Mouse (Mus musculus) layer of hippocampus, adult 9-11 months (tissue): Measurements from ENCODE around the gene Stk36.

Experiments used
- DNase-seq: peaks from one replicate; pipeline ENCODE4 v3.0.0; 2022

Stk36 gene

GRCm38 (mm10) chr1:74601267-74601962 is at the start of gene Stk36, which contains the start of gene Rnf25:
Gene Stk36, plus strand, starts transcription at chr1:74601445.
Gene Rnf25, minus strand, starts transcription at chr1:74601397.
- DNase-seq, result peak; percentile 88

- no peak for DNase-seq
These were observed 42.2 kb upstream of the Stk36 start for GRCm38 (mm10) chr1:74559061-74559460.

GRCm38 (mm10) chr1:74565834-74566233 is 35.4 kb upstream of the Stk36 start:
- DNase-seq, result no peak

GRCm38 (mm10) chr1:74569739-74570719 is 31.2 kb upstream of the Stk36 start:
- no peak for DNase-seq

- DNase-seq, result no peak
These were observed 18.6 kb upstream of the Stk36 start for GRCm38 (mm10) chr1:74582621-74583020.

GRCm38 (mm10) chr1:74584616-74585398 is 16.4 kb upstream of the Stk36 start:
- DNase-seq, result no peak

GRCm38 (mm10) chr1:74587233-74587772 is 13.9 kb upstream of the Stk36 start:
- DNase-seq, result peak; percentile 68

GRCm38 (mm10) chr1:74587773-74588445 is 13.3 kb upstream of the Stk36 start, which contains the start of the genes Zfp142 and Bcs1l:
Gene Zfp142, minus strand, starts transcription at chr1:74588246.
Gene Bcs1l, plus strand, starts transcription at chr1:74588289.
- DNase-seq, result peak; percentile 99

GRCm38 (mm10) chr1:74594434-74594833 is 6.8 kb upstream of the Stk36 start:
- DNase-seq, result no peak

- no peak for DNase-seq
These were observed 561 bp upstream of the Stk36 start for GRCm38 (mm10) chr1:74600501-74601266.

GRCm38 (mm10) chr1:74624183-74624582 is 22.9 kb downstream of the Stk36 start:
- no peak for DNase-seq

GRCm38 (mm10) chr1:74626076-74626475 is 24.8 kb downstream of the Stk36 start:
- no peak for DNase-seq

- DNase-seq, result no peak
These were observed 26.8 kb downstream of the Stk36 start for GRCm38 (mm10) chr1:74628001-74628400.

- DNase-seq, result no peak
These were observed 31.5 kb downstream of the Stk36 start for GRCm38 (mm10) chr1:74632734-74633133.

GRCm38 (mm10) chr1:74643524-74643923 is 42.3 kb downstream of the Stk36 start:
- no peak for DNase-seq

- no peak for DNase-seq
These were observed 42.7 kb downstream of the Stk36 start for GRCm38 (mm10) chr1:74643926-74644325.

GRCm38 (mm10) chr1:74661448-74662195 is 60.4 kb downstream of the Stk36 start, which contains the start of gene Ttll4:
Gene Ttll4, plus strand, starts transcription at chr1:74661745.
- DNase-seq, result peak; percentile 95

- no peak for DNase-seq
These were observed 61.1 kb downstream of the Stk36 start for GRCm38 (mm10) chr1:74662253-74662865.

- peak; percentile 8 for DNase-seq
These were observed 63.9 kb downstream of the Stk36 start for GRCm38 (mm10) chr1:74665153-74665552.

- DNase-seq, result no peak
These were observed 67.1 kb downstream of the Stk36 start for GRCm38 (mm10) chr1:74668371-74668770.
